Mouse (Mus musculus): ENCODE measurements around the gene Txnl4b. TPM values are rescaled to one million over a fixed set of nuclear protein-coding genes. Genes with fewer than 3 reads are reported as not detected.

Txnl4b gene
- total and polyA plus RNA-seq, 3 experiments: 8.4 to 9.5 TPM; not detected in 1

DNA sequence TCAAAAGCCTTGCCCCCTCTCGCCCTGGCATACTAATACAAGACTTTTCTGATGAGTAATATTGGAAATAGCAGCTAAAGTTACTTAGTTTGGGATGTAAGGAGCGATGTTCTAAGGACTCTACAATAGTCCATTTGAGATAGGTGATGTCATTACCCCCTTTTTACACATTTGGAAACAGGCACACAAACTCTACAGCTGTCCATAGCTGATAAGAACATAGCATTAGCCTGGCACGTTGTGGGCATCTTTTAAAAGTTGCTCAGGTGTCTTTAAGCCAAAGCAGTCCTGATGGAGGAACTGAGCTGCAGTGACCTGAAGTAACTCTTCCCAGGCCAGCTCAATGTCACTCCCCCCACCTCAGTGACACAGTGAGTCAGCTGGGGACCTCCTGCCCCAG is 25.7 kb downstream of the Txnl4b start:
- DNase-seq (ENCODE audit: low read depth, low spot score): no peak
- H3K9ac ChIP-seq (ENCODE audit: control insufficient read depth, low read depth, low read length, poor library complexity, severe bottlenecking): no peak overlapping the region
- no peaks in the 10 kb centered on the region for H3K79me2 ChIP-seq (ENCODE audit: control insufficient read depth, insufficient read depth, low read length, poor library complexity)
- no peaks in the 10 kb centered on the region for H3K9me3 ChIP-seq (replicated peaks; ENCODE audit: insufficient read depth, low read length)
- no peak for TF ChIP-seq BHLHE40 (IDR thresholded peaks at IDR 0.05; ENCODE audit: borderline replicate concordance, low read depth, low read length)
- peak; percentile 27 for TF ChIP-seq TAL1 (IDR thresholded peaks at IDR 0.05; ENCODE audit: low read length)
- no peak overlapping the region for H3K27ac ChIP-seq (ENCODE audit: control insufficient read depth, low read depth, low read length)
- peaks cover 0 to 11% of the 10 kb centered on the region in 2 experiments; a peak in 3 of 4 replicates for H3K36me3 ChIP-seq (ENCODE audit: control insufficient read depth in 1 of 2, insufficient read depth in 2 of 2, low read length in 2 of 2)
- no peaks in the 10 kb centered on the region for H3K27me3 ChIP-seq (ENCODE audit: control insufficient read depth in 1 of 2, insufficient read depth in 2 of 2, low read length in 2 of 2)
- H3K4me1 ChIP-seq (ENCODE audit: control insufficient read depth in 1 of 2, insufficient read depth in 2 of 2, low read length in 2 of 2): peaks cover 2 to 13% of the 10 kb centered on the region in 2 experiments; a peak in 3 of 4 replicates
- no peak overlapping the region for H3K4me3 ChIP-seq (ENCODE audit: control insufficient read depth in 1 of 2, insufficient read depth in 1 of 2, low read depth in 2 of 2, low read length in 2 of 2)

DNA sequence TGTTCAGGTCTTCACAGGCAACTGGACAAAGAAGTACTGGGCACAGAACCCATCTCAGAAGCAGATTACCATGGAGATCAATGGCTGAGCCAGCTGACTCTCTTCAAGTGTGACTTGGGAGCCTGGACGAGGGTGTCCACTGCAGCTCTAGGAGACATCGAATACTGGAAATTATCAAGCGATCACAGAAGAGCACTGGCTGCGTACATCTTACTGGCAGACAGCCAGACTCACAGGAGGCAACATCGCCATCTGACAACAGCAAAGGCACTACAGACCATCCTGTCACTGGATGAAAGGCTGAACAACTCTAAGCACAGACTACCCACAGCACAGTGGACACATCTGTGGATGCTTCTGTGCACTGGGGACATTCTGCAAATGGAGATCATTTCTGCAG is 26.5 kb downstream of the Txnl4b start:
- H3K4me1 ChIP-seq (ENCODE audit: control insufficient read depth in 1 of 2, insufficient read depth in 2 of 2, low read length in 2 of 2): peaks cover 2 to 13% of the 10 kb centered on the region in 2 experiments; a peak in 3 of 4 replicates
- no peak overlapping the region for H3K27ac ChIP-seq (ENCODE audit: control insufficient read depth, low read depth, low read length)
- no peak overlapping the region for H3K4me3 ChIP-seq (ENCODE audit: control insufficient read depth in 1 of 2, insufficient read depth in 1 of 2, low read depth in 2 of 2, low read length in 2 of 2)
- peak; percentile 54 for DNase-seq (ENCODE audit: low read depth, low spot score)
- TF ChIP-seq UBTF (IDR thresholded peaks at IDR 0.05; ENCODE audit: borderline replicate concordance, insufficient read depth, low read depth, low read length) (no peak), BHLHE40 (IDR thresholded peaks at IDR 0.05; ENCODE audit: borderline replicate concordance, low read depth, low read length) (no peak), EP300 (IDR thresholded peaks at IDR 0.05; ENCODE audit: low read depth in 1 of 2, low read length in 2 of 2) (peak in 1 of 2 experiments; percentile 28; a peak in 1 of 4 replicates)
- peaks cover 0 to 11% of the 10 kb centered on the region in 2 experiments; a peak in 3 of 4 replicates for H3K36me3 ChIP-seq (ENCODE audit: control insufficient read depth in 1 of 2, insufficient read depth in 2 of 2, low read length in 2 of 2)
- H3K79me2 ChIP-seq (ENCODE audit: control insufficient read depth, insufficient read depth, low read length, poor library complexity): no peaks in the 10 kb centered on the region
- H3K9ac ChIP-seq (ENCODE audit: control insufficient read depth, low read depth, low read length, poor library complexity, severe bottlenecking): no peak overlapping the region
- H3K27me3 ChIP-seq (ENCODE audit: control insufficient read depth in 1 of 2, insufficient read depth in 2 of 2, low read length in 2 of 2): no peaks in the 10 kb centered on the region
- no peaks in the 10 kb centered on the region for H3K9me3 ChIP-seq (replicated peaks; ENCODE audit: insufficient read depth, low read length)

DNA sequence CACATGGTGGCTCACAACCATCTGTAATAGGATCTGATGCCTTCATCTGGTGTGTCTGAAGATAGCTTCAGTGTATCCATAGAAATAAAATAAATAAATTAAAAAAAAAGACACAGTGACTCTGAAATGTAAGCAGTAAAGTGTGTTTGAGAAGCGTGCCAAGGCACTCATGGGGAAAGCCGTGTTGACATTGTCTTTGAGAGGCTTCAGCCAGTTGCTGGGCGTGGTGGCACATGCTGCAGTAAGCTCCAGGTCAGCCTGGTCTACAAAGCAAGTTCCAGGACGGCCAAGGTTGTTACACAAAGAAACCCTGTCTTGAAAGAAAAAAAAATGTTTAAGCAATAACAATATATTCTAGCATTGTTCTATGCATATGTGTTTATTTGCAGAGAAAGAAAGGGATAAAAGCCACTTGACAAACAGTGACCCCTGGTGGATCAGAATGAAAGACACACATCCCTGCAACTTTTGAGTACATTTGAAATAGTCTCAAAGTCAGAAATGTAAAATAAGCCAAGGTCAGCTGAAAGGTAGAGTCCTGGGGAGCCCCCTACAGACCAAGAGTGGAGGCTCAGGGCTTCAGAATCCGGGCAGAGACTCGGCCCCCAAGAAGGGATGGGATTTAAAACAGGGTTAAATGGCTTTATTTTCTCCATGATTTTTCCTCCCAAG is 27.6 kb downstream of the Txnl4b start:
- H3K36me3 ChIP-seq (ENCODE audit: control insufficient read depth in 1 of 2, insufficient read depth in 2 of 2, low read length in 2 of 2): peaks cover 0 to 11% of the 10 kb centered on the region in 2 experiments; a peak in 3 of 4 replicates
- no peak overlapping the region for H3K9ac ChIP-seq (ENCODE audit: control insufficient read depth, low read depth, low read length, poor library complexity, severe bottlenecking)
- TF ChIP-seq TBP (IDR thresholded peaks at IDR 0.05; ENCODE audit: low read depth, low read length): 0 out of 2 replicates have a peak, but pooled peaks have one; percentile 34
- TF ChIP-seq SMC3 (IDR thresholded peaks at IDR 0.05; ENCODE audit: low read depth, low read length): peak; percentile 50
- peak; percentile 63 for TF ChIP-seq RAD21 (IDR thresholded peaks at IDR 0.05; ENCODE audit: low read depth, low read length)
- TF ChIP-seq ETS1 (IDR thresholded peaks at IDR 0.05; ENCODE audit: low read depth, low read length): no peak
- TF ChIP-seq POLR2AphosphoS5 (IDR thresholded peaks at IDR 0.05; ENCODE audit: borderline replicate concordance, low read depth, low read length): no peak
- TF ChIP-seq ZC3H11A (IDR thresholded peaks at IDR 0.05; ENCODE audit: low read depth, low read length): 0 out of 2 replicates have a peak, but pooled peaks have one; percentile 39
- TF ChIP-seq USF1 (IDR thresholded peaks at IDR 0.05; ENCODE audit: low read depth, low read length): no peak
- TF ChIP-seq KAT2A (conservative IDR thresholded peaks at IDR 0.05; ENCODE audit: low read depth, low read length): no peak
- peak; percentile 9 to 79 (median 70); a peak in 4 of 6 replicates for TF ChIP-seq CTCF (IDR thresholded peaks at IDR 0.05 in 2 of 3, conservative IDR thresholded peaks at IDR 0.05 in 1 of 3; ENCODE audit: control insufficient read depth in 1 of 3, insufficient read depth in 1 of 3, low read depth in 2 of 3, low read length in 3 of 3, poor library complexity in 1 of 3, severe bottlenecking in 1 of 3)
- no peak for TF ChIP-seq ZMIZ1 (IDR thresholded peaks at IDR 0.05; ENCODE audit: low read depth, low read length)
- no peak for TF ChIP-seq NRF1 (IDR thresholded peaks at IDR 0.05; ENCODE audit: insufficient read depth, low read depth, low read length, poor library complexity, severe bottlenecking)
- no peak for TF ChIP-seq USF2 (IDR thresholded peaks at IDR 0.05; ENCODE audit: borderline replicate concordance in 1 of 2, insufficient read depth in 1 of 2, low read depth in 1 of 2, low read length in 2 of 2)
- no peaks in the 10 kb centered on the region for H3K9me3 ChIP-seq (replicated peaks; ENCODE audit: insufficient read depth, low read length)
- no peaks in the 10 kb centered on the region for H3K79me2 ChIP-seq (ENCODE audit: control insufficient read depth, insufficient read depth, low read length, poor library complexity)
- peaks cover 2 to 13% of the 10 kb centered on the region in 2 experiments; a peak in 3 of 4 replicates for H3K4me1 ChIP-seq (ENCODE audit: control insufficient read depth in 1 of 2, insufficient read depth in 2 of 2, low read length in 2 of 2)
- peak; percentile 78 for DNase-seq (ENCODE audit: low read depth, low spot score)
- H3K27me3 ChIP-seq (ENCODE audit: control insufficient read depth in 1 of 2, insufficient read depth in 2 of 2, low read length in 2 of 2): no peaks in the 10 kb centered on the region
- H3K27ac ChIP-seq (ENCODE audit: control insufficient read depth, low read depth, low read length): no peak overlapping the region
- H3K4me3 ChIP-seq (ENCODE audit: control insufficient read depth in 1 of 2, insufficient read depth in 1 of 2, low read depth in 2 of 2, low read length in 2 of 2): no peak overlapping the region

All from MEL (cell line).